Mouse (Mus musculus) heart, embryonic 11.5 days (tissue): Measurements from ENCODE around the gene Gng2. TPM values are rescaled to one million over a fixed set of nuclear protein-coding genes. Genes with fewer than 3 reads are reported as not detected.
"Not testable (repeated sequence)": the region's sequence is repeated elsewhere in the genome, so short reads cannot be mapped to it uniquely, and the experiment has no call there.

Source experiments
- ATAC-seq: fragments of 200-750 bp; cut with Nextera tagmentation; replicated peaks from 2 replicates; pipeline ENCODE4 v1.8.0; 2017; ENCODE audit warnings: moderate library complexity; ENCODE audit not compliant: insufficient number of reproducible peaks, low FRiP score, low TSS enrichment
- H3K27ac ChIP-seq: fragments of 300-500 bp; sonication (generic); 2 replicates; pipeline ENCODE4 v1.5.1; 2014; ENCODE audit warnings: mild to moderate bottlenecking, low read depth, low read length
- H3K27me3 ChIP-seq: fragments of 300-500 bp; sonication (generic); 2 replicates; pipeline ENCODE4 v1.6.1; 2014; ENCODE audit warnings: mild to moderate bottlenecking, low read length, mixed read lengths; ENCODE audit not compliant: control insufficient read depth, insufficient read depth
- H3K36me3 ChIP-seq: fragments of 300-500 bp; sonication (generic); 2 replicates; pipeline ENCODE4 v1.6.1; 2014; ENCODE audit warnings: mild to moderate bottlenecking, low read length, moderate library complexity, mixed read lengths; ENCODE audit not compliant: control insufficient read depth, insufficient read depth
- H3K4me1 ChIP-seq: fragments of 300-500 bp; sonication (generic); 2 replicates; pipeline ENCODE4 v1.6.1; 2014; ENCODE audit warnings: low read length; ENCODE audit not compliant: control insufficient read depth, insufficient read depth
- H3K4me2 ChIP-seq: fragments of 300-500 bp; sonication (generic); 2 replicates; pipeline ENCODE4 v1.6.1; 2014; ENCODE audit warnings: mild to moderate bottlenecking, moderate library complexity
- H3K4me3 ChIP-seq: fragments of 300-500 bp; sonication (generic); 2 replicates; pipeline ENCODE4 v1.5.1; 2014; ENCODE audit warnings: low read depth, low read length
- H3K9ac ChIP-seq: fragments of 300-500 bp; sonication (generic); 2 replicates; pipeline ENCODE4 v1.6.1; 2014; ENCODE audit warnings: mild to moderate bottlenecking, low read depth, low read length, moderate library complexity
- H3K9me3 ChIP-seq: fragments of 300-500 bp; sonication (generic); replicated peaks from 2 replicates; pipeline ENCODE4 v1.6.1; 2016; ENCODE audit warnings: low read length; ENCODE audit not compliant: control insufficient read depth
- WGBS: fragments of 180-500 bp; shearing (Covaris S2); extraction: QIAGEN DNeasy Blood & Tissue Kit; methylation state at CpG from one replicate; pipeline ENCODE4 v1.1.7; 2014; ENCODE audit not compliant: insufficient replicate concordance; 5-methylcytosine and 5-hydroxymethylcytosine counted together
- polyA plus RNA-seq: library from polyadenylated mRNA; unstranded; fragments of >200 nt; fragmentation: Nextera tagmentation; extraction: Ambion mirVana; gene quantifications from 2 replicates; pipeline ENCODE4 v1.2.1, GENCODE M21; 2014

Gene Gng2
- polyA plus RNA-seq, 1 experiment from 2014 or later: 42.4 TPM

GRCm38 (mm10) chr14:19874201-19874807 lies 103.1 kb downstream of the Gng2 start:
- Histone ChIP-seq H3K4me3 (no peak overlapping the region), H3K9ac (no peak overlapping the region), H3K27ac (no peak overlapping the region), H3K4me2 (no peak overlapping the region), H3K4me1 (no peaks in the 10 kb centered on the region), H3K36me3 (no peaks in the 10 kb centered on the region), H3K9me3 (no peaks in the 10 kb centered on the region), H3K27me3 (no peaks in the 10 kb centered on the region)
- WGBS: 75% methylated on average over 11 of the region's 11 CpGs
- no peak for ATAC-seq

- WGBS: 60% methylated on average over 5 of the region's 5 CpGs
- ATAC-seq: no peak
- H3K4me3 ChIP-seq: no peak overlapping the region
- no peak overlapping the region for H3K9ac ChIP-seq
- peaks cover 7% of the 10 kb centered on the region for H3K4me1 ChIP-seq
- no peaks in the 10 kb centered on the region for H3K9me3 ChIP-seq
- no peaks in the 10 kb centered on the region for H3K27me3 ChIP-seq
- H3K4me2 ChIP-seq: no peak overlapping the region
- H3K36me3 ChIP-seq: no peaks in the 10 kb centered on the region
- no peak overlapping the region for H3K27ac ChIP-seq
Observed at GRCm38 (mm10) chr14:19867286-19867935, 110.0 kb downstream of the Gng2 start.

- H3K9me3 ChIP-seq, H3K9ac ChIP-seq, H3K27ac ChIP-seq, H3K4me2 ChIP-seq, H3K27me3 ChIP-seq, H3K36me3 ChIP-seq, H3K4me1 ChIP-seq, ATAC-seq, H3K4me3 ChIP-seq: not testable (repeated sequence)
- 80% methylated on average over 9 of the region's 9 CpGs for WGBS
Observed at GRCm38 (mm10) chr14:19865121-19865520, 112.3 kb downstream of the Gng2 start.

- Histone ChIP-seq H3K36me3 (no peaks in the 10 kb centered on the region), H3K9ac (no peak overlapping the region), H3K4me1 (no peaks in the 10 kb centered on the region), H3K27ac (no peak overlapping the region), H3K4me3 (no peak overlapping the region), H3K27me3 (no peaks in the 10 kb centered on the region), H3K9me3 (no peaks in the 10 kb centered on the region), H3K4me2 (no peak overlapping the region)
- no peak for ATAC-seq
- WGBS: 83% methylated on average over 8 of the region's 8 CpGs
Observed at GRCm38 (mm10) chr14:19861311-19862080, 115.9 kb downstream of the Gng2 start.

- Histone ChIP-seq H3K9ac (no peak overlapping the region), H3K27ac (no peak overlapping the region), H3K27me3 (no peaks in the 10 kb centered on the region), H3K9me3 (no peaks in the 10 kb centered on the region), H3K4me1 (no peaks in the 10 kb centered on the region), H3K4me2 (no peak overlapping the region), H3K4me3 (no peak overlapping the region), H3K36me3 (no peaks in the 10 kb centered on the region)
- ATAC-seq: no peak
- 89% methylated on average over 4 of the region's 4 CpGs for WGBS
Observed at GRCm38 (mm10) chr14:19860281-19860680, 117.1 kb downstream of the Gng2 start.

- 52% methylated on average over 8 of the region's 8 CpGs for WGBS
- no peak overlapping the region for H3K27ac ChIP-seq
- H3K36me3 ChIP-seq: no peaks in the 10 kb centered on the region
- no peaks in the 10 kb centered on the region for H3K4me1 ChIP-seq
- H3K9ac ChIP-seq: no peak overlapping the region
- no peak overlapping the region for H3K4me3 ChIP-seq
- no peak for ATAC-seq
- no peaks in the 10 kb centered on the region for H3K27me3 ChIP-seq
- H3K4me2 ChIP-seq: no peak overlapping the region
- no peaks in the 10 kb centered on the region for H3K9me3 ChIP-seq
Observed at GRCm38 (mm10) chr14:19858808-19859776, 118.3 kb downstream of the Gng2 start.

- H3K27ac ChIP-seq: no peak overlapping the region
- no peak for ATAC-seq
- no peaks in the 10 kb centered on the region for H3K27me3 ChIP-seq
- 73% methylated on average over 2 of the region's 2 CpGs for WGBS
- no peaks in the 10 kb centered on the region for H3K36me3 ChIP-seq
- H3K9ac ChIP-seq: no peak overlapping the region
- no peak overlapping the region for H3K4me3 ChIP-seq
- no peaks in the 10 kb centered on the region for H3K4me1 ChIP-seq
- H3K4me2 ChIP-seq: no peak overlapping the region
- no peaks in the 10 kb centered on the region for H3K9me3 ChIP-seq
Observed at GRCm38 (mm10) chr14:19858279-19858678, 119.1 kb downstream of the Gng2 start.

GRCm38 (mm10) chr14:19853471-19853870 lies 124.0 kb downstream of the Gng2 start:
- H3K4me1 ChIP-seq: no peaks in the 10 kb centered on the region
- H3K9me3 ChIP-seq: no peaks in the 10 kb centered on the region
- no peaks in the 10 kb centered on the region for H3K27me3 ChIP-seq
- no peak overlapping the region for H3K27ac ChIP-seq
- 61% methylated on average over 3 of the region's 3 CpGs for WGBS
- no peak for ATAC-seq
- no peak overlapping the region for H3K4me2 ChIP-seq
- no peak overlapping the region for H3K4me3 ChIP-seq
- H3K9ac ChIP-seq: no peak overlapping the region
- H3K36me3 ChIP-seq: no peaks in the 10 kb centered on the region
